Mouse (Mus musculus): ENCODE data around the gene Oxld1.
A peak's percentile ranks its signal among the peaks of the same experiment; 100 is the strongest.

Gene Oxld1

DNA sequence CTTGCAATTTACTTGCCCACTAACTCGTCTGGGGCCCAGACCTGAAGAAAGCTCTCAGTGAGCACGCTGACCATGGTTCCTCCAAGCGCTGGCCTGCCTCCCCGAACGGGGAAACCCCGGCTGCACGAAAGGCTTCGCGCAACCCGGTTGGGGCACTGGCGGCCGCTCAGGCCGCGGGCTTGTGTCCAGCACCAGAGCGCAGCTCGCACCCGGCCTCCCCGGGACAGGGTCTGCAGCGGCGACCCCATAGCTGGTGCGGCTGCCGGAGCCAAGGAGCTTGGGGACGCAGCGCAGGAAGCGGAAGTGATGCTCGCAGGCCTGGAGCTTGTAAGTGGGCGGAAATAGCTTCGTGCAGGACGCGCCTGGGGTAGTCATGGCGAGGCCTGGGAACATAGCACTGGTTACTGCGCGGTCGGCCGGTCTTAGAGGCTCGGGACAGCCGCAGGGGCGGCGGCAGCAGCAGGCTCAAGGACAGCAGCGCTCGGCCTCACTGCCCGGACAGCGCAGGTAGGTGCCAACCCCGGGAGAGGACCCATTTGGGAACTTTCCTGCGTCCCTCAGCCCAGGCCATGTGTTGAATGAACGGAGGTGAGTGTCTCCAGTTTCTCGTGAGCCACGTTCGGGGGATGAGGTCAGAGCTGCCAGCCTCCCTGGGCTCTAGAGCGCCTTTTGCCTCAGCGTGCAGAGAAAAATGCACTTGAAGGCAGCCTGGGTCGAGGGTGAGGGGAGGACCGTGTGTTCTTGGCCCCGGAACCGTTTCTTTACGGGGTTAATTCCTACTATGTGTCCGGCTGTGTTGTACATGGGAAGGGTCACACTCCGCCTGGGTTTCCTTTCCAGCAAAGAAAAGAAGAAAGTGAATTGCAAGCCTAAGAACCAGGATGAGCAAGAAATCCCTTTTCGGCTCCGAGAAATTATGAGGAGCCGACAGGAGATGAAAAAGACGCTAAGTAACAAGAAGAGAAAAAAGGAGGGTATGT, at the start of gene Oxld1, which contains the start of gene Ccdc137:
Gene Oxld1, minus strand, starts transcription at position 297 of the 980 bp plus-strand sequence.
Gene Ccdc137, plus strand, starts transcription at position 344 of the 980 bp plus-strand sequence.
- DNase-seq = peak; percentile 88

DNA sequence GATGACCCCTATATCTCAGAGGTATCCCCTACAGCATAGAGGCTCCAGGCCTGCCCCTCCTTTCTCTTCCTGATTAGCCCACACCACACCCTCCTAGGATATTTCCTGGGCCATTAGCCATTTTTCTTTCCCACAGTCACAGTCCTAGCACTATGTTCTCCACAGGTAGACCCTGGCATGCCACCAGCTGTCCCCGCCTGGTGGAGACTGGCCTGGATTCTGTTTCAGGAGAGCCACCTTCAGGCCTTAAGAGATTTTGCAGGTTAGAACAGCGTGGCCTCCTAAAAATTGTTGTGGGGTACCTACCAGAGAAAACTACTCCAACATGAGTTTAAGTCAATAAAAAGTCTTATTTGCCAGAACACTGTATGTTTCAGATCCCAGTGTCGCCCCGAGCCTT, 49.0 kb upstream of the Oxld1 start:
- DNase-seq = peak; percentile 58

DNA sequence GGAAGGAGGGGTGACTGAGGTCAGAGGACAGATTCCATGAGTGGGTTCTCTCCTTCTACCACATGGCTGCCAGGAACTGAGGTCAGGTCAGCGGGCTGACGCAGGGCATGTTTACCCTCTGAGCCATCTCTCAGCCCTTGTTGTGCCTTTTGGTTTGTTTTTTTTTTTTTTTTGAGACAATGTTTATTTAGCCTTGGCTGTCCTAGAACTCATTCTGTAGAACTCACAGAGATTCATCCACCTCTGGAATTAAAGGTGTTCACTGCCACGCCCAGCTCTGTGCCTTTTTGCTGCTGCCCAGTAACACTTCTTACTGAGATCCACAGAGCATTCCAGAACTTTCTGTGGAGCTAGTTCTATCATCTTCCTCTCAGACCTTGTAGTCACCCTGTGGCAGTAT, 47.8 kb upstream of the Oxld1 start:
- no peak for DNase-seq

DNA sequence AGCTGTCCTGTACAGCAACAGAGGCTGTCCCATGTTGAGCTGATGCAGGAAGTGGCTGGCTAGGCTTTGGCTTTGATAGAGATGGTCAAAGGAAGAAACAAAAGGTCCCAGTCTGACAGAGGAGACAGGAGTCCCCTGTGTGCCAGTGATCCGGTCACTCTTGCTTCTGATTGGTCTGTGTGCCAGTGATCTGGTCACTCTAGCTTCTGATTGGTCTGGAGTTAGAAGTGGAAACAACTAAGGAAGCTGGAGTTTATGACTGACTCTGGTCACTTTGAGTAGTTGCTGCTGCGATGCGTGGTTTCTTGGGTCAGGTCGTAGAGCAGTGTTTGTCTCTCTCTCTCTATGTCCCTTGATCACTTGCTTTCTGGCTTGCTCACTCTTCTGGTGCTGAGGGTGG, 43.8 kb upstream of the Oxld1 start:
- DNase-seq = no peak

DNA sequence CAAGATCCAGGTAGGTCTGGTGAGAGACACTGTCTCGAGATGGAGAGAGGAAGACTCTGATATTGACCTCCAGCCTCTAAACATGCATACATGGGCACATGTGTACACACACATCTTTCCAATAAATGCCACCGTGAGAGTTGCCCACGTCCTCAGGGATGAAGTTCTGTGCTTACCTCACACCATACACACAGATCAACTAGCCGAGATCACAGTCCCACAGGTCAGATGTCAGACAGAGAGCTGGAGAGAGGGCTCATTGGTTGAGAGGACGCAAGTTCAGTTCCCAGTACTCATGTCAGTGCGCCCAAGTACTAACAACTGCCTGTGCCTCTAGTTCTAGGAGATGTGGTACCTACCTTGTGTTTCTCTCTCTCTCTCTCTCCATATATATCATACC, 43.1 kb upstream of the Oxld1 start:
- no peak for DNase-seq

DNA sequence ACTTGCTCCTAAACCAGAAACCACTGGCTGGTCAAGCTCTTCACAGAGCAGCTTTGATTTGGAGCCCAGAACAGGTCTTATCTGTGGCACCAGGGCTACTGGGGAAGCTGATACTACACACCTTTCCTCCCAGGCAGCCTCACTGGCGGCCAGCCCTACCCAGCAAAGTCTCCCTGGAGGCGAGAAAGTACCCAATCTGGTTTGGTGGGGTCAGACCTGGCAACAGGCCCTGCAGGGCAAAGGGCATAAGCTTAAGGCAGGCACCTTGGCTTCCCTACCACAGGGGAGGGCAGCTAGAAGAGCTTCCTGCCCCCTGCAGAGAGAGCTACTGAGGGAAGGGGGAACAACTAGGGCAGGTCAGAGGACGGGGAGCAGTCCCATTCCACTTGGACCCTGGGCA, 42.5 kb upstream of the Oxld1 start:
- DNase-seq = peak; percentile 86

DNA sequence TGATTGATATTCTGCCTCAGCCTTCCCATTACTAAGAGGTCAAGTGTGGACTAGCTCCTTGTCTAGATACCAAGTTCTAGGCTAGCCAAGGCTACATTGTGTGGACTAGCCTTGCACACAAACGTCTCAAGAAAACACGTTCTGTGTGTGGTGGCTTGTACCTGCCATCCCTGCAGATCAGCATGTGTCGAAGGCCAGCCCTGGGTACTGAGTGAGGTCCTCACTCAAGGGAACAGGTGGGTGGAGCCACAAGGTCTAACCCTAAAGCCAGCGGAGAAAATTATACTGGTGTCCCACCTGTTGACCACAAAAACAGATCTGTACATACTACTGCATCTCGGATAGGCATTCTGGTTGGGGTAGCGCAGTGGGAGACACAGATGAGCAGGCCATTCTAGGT, 42.0 kb upstream of the Oxld1 start:
- DNase-seq = no peak

DNA sequence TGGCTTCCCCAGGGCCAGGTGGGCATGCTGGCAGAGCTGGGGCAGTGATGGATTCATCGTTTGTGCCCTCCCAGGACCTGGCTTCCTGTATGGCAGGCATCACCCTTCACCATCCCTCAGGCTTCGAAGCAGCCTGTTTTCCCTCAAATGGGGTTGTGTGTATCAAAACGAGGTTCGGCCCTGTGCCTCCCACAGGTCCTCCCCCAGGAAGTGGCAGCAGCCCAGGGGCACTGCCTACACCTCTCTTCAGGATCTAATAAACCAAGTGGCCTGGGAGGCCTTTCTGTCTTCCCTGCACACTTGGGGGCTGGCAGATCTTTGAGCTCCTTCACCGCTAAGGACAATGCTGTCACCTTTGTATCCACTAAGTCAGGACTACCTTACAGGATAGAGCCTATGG, 41.0 kb upstream of the Oxld1 start:
- no peak for DNase-seq

DNA sequence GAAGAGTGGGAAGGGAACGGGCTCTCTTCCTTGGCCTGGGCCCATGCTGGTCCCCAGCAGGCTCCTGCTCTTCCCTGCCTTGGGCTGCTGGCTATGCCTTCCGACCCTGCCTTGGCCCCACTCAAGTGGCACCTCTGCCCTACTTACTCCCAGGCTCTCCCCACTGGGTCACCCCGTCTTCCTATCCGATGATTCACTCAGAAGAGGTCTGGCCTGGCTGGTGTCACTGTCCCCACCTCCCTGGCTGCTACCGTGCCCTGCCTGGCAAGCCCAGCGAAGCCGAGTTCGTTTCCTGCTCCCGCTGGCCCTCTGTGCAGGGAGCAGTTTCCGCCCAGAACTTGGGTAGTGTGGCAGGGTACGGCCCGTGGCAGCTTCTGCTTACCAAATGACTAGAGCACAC, 40.4 kb upstream of the Oxld1 start:
- no peak for DNase-seq

DNA sequence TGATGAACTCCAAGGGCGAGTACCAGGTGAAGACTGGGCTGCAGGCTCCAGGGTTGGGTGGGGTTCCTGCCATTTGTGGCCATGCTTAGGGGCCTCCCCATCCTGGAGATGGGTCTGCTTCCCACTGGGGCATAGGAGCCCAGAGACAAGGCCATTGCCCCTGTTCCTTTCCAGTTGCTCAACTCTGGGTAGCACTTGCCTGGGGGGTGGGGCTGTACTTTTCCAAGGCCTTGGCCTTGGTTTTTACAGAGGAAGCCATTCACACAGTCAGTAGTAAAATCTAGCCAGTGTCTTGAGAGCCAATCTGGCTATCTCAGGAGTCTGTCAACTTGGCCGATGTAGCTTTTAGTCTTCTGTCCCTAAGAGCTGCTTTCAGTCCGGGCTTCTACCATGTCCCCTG, 39.6 kb upstream of the Oxld1 start:
- DNase-seq = no peak

DNA sequence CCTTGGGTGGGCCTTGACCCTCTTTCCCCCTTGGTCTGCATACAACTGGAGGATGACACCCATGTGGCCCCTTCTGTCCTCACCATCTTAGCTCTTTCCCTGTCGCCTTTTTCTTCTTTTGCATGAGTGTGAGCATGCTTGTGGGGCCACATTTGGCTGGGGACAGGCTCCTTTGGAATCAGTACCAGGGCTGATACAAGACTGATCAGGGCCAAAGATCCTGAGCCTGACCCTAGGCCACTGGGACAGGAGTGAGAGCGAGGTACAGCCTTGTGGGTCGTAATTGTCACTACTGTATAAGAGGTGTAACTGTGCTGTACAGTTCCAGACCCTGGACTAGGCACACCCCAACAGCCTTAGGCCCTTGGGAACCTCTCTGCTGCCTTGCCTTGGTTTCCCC, 36.0 kb upstream of the Oxld1 start:
- DNase-seq = no peak

DNA sequence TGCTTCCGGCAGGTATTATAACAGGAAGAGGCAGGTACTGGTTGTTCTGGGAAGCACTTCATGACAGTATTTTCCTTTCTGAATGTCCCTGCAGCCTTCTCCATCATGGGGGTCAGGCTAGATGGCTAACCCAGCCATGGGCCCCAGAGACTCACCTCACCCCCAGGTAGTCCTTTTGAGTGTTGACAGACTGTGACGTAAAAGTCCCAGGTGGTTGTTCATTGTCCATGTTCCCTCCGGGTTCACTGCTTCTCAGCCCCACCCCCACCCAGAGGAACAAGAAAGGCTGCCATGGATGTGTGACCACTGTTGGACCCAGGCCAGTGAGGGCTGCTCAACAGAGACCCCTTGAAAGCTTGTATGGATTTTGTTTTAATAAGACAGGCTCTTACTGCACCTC, 35.5 kb upstream of the Oxld1 start:
- DNase-seq = no peak

DNA sequence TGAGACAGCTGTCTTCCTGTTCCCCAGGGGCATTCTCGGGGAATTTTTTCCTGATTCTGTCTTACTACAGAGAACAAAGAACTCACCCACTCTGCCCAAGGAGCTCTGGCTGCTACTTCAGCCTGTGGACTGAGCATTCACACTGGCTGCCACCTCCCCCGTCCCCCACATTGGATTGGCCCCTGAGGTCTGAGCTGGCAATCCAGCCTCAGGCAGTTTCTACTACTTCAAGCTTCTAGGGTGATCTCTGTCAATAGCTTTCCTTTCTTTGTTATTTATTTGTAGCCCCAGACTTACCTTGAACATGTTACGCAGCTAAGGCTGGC, 35.0 kb upstream of the Oxld1 start:
- peak; percentile 48 for DNase-seq

DNA sequence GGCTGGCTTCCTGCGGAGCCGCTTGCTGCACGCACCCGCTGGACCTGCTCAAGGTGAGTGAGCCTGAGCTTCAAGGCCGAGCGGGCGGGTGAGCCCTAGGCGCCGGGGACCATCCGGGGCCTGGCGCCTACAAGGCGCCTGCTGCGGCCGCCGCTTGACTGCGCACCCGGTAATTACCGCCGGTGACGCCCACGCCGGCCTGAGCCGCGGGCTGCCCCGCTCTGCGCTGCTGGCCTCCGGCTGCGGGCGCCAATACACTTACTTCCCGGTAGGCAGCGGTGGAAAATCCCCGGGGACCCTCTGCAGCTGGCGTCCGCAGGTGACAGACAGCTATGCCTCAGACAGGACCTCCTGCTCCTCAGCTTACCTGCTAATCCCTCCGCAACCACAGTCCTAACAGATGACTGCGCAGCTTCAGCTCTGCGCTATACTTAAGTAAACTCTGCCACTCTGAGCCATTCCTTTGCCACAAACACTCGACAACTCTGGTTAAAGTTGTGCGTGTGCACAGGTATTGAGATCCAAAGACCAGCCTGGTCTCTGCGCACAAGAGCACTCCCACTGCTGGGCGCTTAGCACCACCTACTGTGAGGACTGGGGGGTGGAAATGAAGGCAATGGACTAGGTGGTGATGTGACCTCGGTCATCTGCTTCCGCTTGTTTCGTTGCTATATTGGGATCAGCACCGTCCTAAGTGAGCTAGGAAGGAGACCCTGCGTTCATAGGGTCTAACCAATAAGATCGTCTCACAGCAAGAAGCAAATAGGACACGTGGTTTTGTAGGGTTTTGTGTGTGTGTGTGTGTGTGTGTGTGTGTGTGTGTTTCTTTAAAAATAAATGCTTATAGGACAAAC, 34.4 kb upstream of the Oxld1 start:
- peak; percentile 71 for DNase-seq

DNA sequence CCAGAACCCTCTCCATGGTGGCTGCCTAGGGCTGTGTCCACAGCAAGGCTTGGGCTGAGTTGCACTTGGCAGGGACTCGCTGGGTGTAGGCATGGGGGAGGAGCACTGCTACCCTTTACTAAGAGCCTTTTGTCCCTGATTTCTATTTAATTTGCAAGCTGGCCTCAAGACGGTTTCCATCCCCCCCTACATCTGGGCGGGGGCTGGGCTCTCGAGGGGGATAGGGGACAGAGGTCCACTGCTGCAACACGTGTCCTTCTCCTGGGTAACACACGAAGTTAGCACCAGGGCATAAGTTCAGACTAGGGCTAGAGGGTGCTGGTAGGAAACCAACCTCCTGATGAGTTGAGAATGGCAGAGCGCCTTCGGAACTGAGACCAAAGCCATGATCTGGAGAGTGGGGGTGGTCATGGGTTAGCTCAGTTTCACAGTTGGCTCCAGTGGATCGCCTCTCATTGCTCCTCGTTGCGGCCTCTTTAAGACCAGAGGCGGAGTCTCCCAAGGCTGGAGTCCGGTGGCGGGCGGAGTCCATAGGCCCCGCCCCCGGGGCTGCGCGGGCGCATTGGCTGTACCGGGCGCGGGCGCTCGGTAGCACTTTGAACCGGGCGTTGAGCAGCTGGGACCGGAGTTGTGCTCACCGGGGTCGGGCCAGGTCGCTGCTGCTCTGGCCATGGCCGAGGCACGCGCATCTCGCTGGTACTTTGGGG, 33.6 kb upstream of the Oxld1 start, which contains the start of gene Slc25a10:
Gene Slc25a10, plus strand, starts transcription at position 524 of the 707 bp plus-strand sequence.
- DNase-seq = peak; percentile 95

DNA sequence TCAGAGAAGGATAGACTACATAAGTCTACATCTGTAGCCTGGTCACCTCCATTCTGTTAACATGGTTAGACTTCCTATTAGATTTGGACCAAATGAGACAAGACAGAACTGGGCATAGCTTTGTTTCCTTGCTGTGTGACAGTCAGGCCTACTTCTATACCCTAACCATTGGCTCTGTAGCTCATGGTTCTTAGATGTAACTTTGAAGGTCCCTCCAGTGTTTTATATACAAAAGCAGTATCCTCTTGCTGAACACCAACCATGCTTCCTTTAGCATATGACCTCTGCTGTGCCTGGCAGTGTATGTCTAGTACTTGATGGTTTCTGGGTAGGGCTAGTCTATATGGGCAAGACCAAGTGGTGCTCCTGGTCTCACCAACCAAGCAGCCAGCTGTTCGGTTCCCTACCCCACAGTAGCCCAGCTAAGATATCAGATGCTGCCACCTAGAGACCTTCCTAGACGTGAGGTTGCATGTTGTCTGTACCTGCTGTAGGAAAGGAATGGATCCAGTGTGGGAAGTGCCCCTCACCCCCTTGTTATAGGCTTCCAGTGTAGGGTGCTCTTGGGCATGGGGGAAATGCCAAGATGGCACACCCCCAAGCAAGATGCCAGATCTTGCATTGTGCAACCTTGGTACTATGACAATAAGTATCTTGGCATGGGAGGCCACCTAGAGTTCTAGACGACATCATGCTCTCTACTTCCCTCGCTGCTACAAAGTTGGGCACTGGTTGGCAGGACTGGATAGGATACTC, 32.6 kb upstream of the Oxld1 start:
- peak; percentile 17 for DNase-seq

DNA sequence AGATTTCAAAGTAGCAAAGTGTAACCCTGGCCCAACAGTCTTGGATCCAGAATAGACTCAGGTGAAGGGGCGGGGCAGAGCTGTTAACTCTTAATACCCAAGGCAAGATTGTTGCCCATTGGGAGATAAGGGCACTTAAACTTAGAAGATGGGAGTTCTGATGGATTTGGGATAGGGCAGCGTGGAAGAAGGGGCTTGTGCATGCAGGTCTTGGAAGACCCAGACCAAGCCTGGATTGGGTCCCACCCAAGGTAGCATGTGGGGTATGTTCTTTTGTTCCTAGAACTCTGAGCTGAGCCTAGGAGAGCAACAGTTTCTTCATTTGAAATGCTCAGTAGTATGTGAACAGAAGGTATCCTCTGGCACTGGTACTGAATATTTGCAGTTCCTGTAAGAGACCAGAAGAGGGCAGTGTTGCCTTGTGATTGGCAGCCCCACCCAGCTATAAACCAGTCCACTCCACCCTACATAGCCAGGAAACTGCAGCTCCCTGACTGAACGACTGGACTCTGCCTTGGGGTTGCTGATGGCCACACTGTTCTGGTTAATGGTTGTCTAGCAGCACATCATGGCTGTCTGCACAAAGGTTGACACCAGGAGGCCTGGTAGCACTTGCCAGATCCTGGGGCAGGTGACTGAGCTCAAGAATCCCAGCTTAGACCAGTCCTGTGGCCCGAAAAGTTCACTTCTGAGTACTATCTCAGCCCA, 31.3 kb upstream of the Oxld1 start:
- DNase-seq = peak; percentile 80

DNA sequence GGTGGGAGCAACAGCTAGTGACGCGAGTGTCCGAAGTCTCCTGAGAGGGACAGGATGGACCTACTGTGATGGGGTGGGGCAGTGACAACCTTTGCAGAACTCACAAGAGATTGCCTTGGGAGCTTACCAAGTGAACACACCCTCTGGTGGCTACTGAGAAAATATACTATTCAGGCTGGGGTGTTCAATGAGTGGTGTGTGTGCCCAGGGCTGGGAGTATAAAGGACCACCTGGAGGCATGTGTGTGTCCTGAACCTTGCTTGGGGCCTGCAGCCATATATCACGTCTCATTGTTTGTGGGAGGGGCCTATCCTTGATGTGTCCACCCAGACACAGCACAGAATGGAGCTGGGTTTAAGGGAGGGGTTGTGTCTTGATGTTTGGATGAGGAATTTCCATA, 30.6 kb upstream of the Oxld1 start:
- DNase-seq = no peak

DNA sequence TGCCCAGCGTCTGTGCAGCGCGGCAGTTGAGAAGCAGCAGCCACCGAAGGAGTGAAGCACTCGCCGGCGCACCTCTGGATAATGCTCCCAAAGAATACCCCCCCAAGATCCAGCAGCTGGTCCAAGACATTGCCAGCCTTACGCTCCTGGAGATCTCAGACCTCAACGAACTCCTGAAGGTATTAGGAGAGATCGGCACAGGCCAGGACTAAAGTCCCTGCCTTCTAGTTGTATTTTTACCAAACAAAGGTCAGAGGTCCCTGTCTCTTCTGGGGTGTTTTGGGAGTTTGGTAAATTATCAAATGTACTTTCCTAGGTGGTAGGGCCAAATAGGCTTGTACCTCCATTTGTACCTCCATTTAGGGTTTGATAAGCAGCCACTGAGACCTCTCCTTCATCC, 27.4 kb upstream of the Oxld1 start:
- peak; percentile 33 for DNase-seq

DNA sequence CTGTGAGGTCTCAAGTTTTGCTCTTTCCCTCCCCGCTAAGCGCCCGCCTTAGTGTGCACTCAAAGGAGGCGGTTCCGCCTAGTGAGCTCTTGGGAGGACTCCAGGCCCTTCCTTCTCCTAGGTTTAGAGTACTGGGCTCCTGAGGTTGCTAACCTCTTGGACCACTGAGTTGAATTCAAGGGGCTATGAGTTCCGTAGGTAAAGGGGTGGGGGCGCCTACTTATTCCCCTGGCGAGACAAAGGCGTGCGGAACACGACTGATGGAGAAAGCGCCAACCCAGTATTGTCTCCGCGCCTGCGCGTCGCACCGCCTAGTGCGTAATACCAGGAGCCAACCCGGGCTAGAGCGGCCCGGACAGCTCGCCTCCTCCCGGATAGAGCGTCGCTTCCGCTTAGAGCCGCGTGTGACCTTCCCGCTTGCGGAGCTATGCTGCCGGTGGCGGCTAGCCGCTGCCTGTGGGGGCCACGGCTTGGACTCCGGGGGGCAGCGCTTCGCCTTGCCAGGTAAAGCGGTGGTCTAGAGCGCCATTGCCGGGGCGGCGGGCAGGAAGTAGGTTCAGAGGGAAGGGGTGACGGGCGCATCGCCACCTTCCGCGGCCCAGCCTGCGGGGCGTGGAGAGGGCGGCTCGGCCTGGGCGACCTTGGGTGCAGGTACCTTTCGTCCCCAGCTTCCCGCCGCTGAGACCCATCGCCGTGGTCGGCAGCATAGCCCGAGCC, 26.6 kb upstream of the Oxld1 start, which contains the start of gene Mrpl12:
Gene Mrpl12, plus strand, starts transcription at position 349 of the 717 bp plus-strand sequence.
- DNase-seq = peak; percentile 94

DNA sequence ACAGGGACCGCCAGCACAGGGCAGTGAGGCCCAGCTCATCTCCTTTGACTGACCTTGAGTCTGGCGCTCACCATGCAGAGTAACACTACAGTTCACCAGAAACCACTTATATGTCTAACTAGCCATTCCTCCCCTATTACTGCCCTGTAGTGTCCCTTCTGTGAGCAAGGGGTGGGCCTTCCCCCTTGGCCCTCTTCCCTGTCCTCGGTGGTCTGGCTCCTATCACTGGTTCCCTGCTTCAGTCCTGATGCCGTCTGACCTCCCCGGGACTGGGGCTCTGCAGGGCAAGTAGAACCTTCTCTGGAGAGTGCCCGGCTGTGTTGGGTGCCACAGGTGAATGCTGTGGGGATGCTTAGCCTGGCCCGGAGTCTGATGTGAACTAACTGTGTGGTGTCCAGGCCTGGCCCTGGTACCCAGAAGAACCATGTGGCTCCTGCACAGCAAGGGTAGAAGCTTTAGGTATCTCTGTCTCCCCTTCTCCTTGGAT, 25.6 kb upstream of the Oxld1 start:
- no peak for DNase-seq

Data from kidney, postnatal 10 days (tissue).